ENCODE assay signal across 26 mouse cellular contexts in the genomic region with DNA sequence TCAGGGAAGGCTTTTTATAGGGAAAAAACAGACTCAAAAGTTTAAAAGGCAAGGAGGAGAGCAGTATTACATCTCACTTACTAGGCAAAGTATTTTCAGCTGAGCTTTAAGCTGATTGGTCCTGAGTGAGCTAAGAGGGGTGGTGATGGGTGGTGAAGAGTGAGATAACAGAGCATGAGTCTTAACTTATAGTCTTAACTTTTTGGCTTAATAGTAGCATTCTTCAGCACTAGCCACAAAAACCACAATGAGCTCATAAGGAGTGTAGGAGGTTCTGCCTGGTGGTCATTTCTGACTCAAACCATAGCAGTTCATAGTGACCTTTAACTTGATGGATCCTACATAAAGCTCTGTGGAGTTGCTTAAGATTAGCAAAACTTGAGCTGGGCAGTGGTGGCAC.
A peak's percentile ranks its signal among the peaks of the same experiment; 100 is the strongest.
DNase-seq lines count a peak whose midpoint lies in the region; ATAC-seq and TF ChIP-seq lines count a peak whose summit lies in the region.
"Had no signal": no experiment of that assay in that cellular context is flagged by ENCODE, and none has a peak within 500 bp of the region (broad histone marks: within the 10 kb centered on the region; RNA-seq: fewer than 3 reads in every experiment).

No protein-coding gene starts in this region.

- DNase-seq in 3134 (ENCODE audit: extremely low read depth, insufficient read length, low spot score) (peak; percentile 27), Patski (ENCODE audit: low read depth, low spot score) (peak; percentile 7)
- no peak for DNase-seq in layer of hippocampus, adult 11-12 months (ENCODE audit: low spot score)
- no peak for DNase-seq in kidney, adult 8-10 months
- DNase-seq in cerebellum, adult 2 months = no peak
- DNase-seq: adrenal gland, adult 2 months; adrenal gland, postnatal 14 days; cerebellum, adult 11 months; cerebellum, adult 8-10 months; cerebellum, postnatal 10 days; cerebellum, postnatal 36 days; embryo, embryonic 11 days; gastrocnemius, adult 2 months; gastrocnemius, postnatal 14 days; heart, adult 11 months had no signal

- POLR2A ChIA-PET in Patski (lab: Charles Lee) = no interaction called here

- H3K4me3 ChIP-seq in C2C12 (ENCODE audit: insufficient read depth, poor library complexity, severe bottlenecking) = no peak overlapping the region
- no peak overlapping the region for H3K4me3 ChIP-seq in cerebellum, adult 2 months (replicated peaks; ENCODE audit: insufficient read depth, low read depth, low read length)
- H3K4me3 ChIP-seq: embryonic facial prominence, embryonic 10.5 days; embryonic facial prominence, embryonic 13.5 days; erythroblast, embryonic 14.5 days; forebrain, embryonic 10.5 days; forebrain, embryonic 13.5 days; gastrocnemius, adult 2 months; hindbrain, embryonic 12.5 days; hindbrain, embryonic 15.5 days had no signal

- H3K27ac ChIP-seq in cerebellum, adult 2 months (ENCODE audit: insufficient read depth, low read length) = no peak overlapping the region
- H3K27ac ChIP-seq: embryonic facial prominence, embryonic 10.5 days; embryonic facial prominence, embryonic 13.5 days; forebrain, embryonic 10.5 days; forebrain, embryonic 13.5 days; gastrocnemius, adult 2 months; hindbrain, embryonic 12.5 days; hindbrain, embryonic 15.5 days had no signal

- no peaks in the 10 kb centered on the region for H3K36me3 ChIP-seq in C2C12 (ENCODE audit: control insufficient read depth, insufficient read depth)
- H3K36me3 ChIP-seq: embryonic facial prominence, embryonic 10.5 days; embryonic facial prominence, embryonic 13.5 days; forebrain, embryonic 10.5 days; hindbrain, embryonic 12.5 days; hindbrain, embryonic 15.5 days had no signal

- in situ Hi-C loops in Patski (cut with MboI; ENCODE audit: low pct_unique_long_range_greater_than_20kb) = no loop called here

- no peaks in the 10 kb centered on the region for H3K4me1 ChIP-seq in cerebellum, adult 2 months (ENCODE audit: control insufficient read depth, insufficient read depth, low read length)
- H3K4me1 ChIP-seq: embryonic facial prominence, embryonic 10.5 days; embryonic facial prominence, embryonic 13.5 days; forebrain, embryonic 13.5 days; hindbrain, embryonic 12.5 days; hindbrain, embryonic 15.5 days had no signal

- H3ac ChIP-seq in C2C12 (ENCODE audit: control insufficient read depth, insufficient read length, low read depth) = no peak overlapping the region

- TF ChIP-seq POLR2A in cerebellum, adult 2 months (IDR thresholded peaks at IDR 0.05; ENCODE audit: borderline replicate concordance, insufficient read depth, low read length) = no peak

- no peaks in the 10 kb centered on the region for H3K79me2 ChIP-seq in C2C12 (ENCODE audit: control insufficient read depth, insufficient read depth)

- TF ChIP-seq CTCF in C2C12 (IDR thresholded peaks at IDR 0.05; ENCODE audit: control insufficient read depth, insufficient read depth, insufficient read length) (no peak), Patski (IDR thresholded peaks at IDR 0.05) (no peak)
- no peak for TF ChIP-seq CTCF in cerebellum, adult 2 months (IDR thresholded peaks at IDR 0.05; ENCODE audit: borderline replicate concordance, insufficient read depth, low read depth, low read length)

- ATAC-seq in Patski = peak; percentile 57
- ATAC-seq: CD4-positive, CD25-positive, alpha-beta regulatory T cell, adult 4 months; forebrain, embryonic 13.5 days; forebrain, embryonic 16.5 days; intestine, postnatal 0 days had no signal

- CTCF ChIA-PET in Patski (lab: Charles Lee) = interaction anchor here (0.9 kb wide), 1 partner anchor 18 kb away, joined by 3 read pairs; no protein-coding TSS in a partner anchor

- H3K27me3 ChIP-seq in C2C12 (ENCODE audit: control insufficient read depth, insufficient read depth, insufficient read length) = no peaks in the 10 kb centered on the region
- H3K27me3 ChIP-seq in Patski = no peaks in the 10 kb centered on the region
- no peaks in the 10 kb centered on the region for H3K27me3 ChIP-seq in cerebellum, adult 2 months (ENCODE audit: control insufficient read depth, insufficient read depth, low read length)
- H3K27me3 ChIP-seq: embryonic facial prominence, embryonic 13.5 days; forebrain, embryonic 13.5 days; hindbrain, embryonic 12.5 days; hindbrain, embryonic 15.5 days had no signal

- no peaks in the 10 kb centered on the region for H3K79me3 ChIP-seq in C2C12 (ENCODE audit: low read depth)

TF ChIP-seq in C2C12, 6 proteins besides CTCF, POLR2A, EP300 and RAD21:
- TF ChIP-seq MYOD1 (IDR thresholded peaks at IDR 0.05; ENCODE audit: control insufficient read depth, insufficient read length, low read depth) (no peak), MYOG (IDR thresholded peaks at IDR 0.05; ENCODE audit: control insufficient read depth, extremely low read depth, insufficient read length) (no peak), CEBPB (IDR thresholded peaks at IDR 0.05; ENCODE audit: low read depth) (peak; percentile 74), USF1 (IDR thresholded peaks at IDR 0.05; ENCODE audit: low read depth) (no peak), FOSL1 (IDR thresholded peaks at IDR 0.05; ENCODE audit: insufficient read depth, low read length, poor library complexity, severe bottlenecking) (no peak), MAX (IDR thresholded peaks at IDR 0.05) (no peak)

Comparison
In these comparisons a context has a peak if more than half of its experiments do, and no peak if none do; other contexts are left out.
1. DNase-seq: peak in 3134 (single experiment) and Patski (single experiment); none in layer of hippocampus, adult 11-12 months (single experiment), kidney, adult 8-10 months (0 of 2) and cerebellum, adult 2 months (0 of 2).